Mouse (Mus musculus) kidney, adult 8-10 months (tissue): ENCODE measurements at regions not wholly inside any gene's neighbourhood (a gene's known extent, or its start where the extent isn't known, plus 50 kb on each side); places are given as distances from the start of the nearest gene placed in this dataset.
A peak's percentile ranks its signal among the peaks of the same experiment; 100 is the strongest.

Experiments used
- DNase-seq, 2 experiments: peaks; one replicate each; pipeline ENCODE4 v3.0.0; 2022

GRCm38 (mm10) chr4:26016071-26016470 is 216.0 kb upstream of the Fut9 start:
- peak in 1 of 2 experiments; percentile 7 for DNase-seq

GRCm38 (mm10) chr4:26000364-26000763 is 200.3 kb upstream of the Fut9 start:
- DNase-seq, result no peak

- DNase-seq, result peak in 1 of 2 experiments; percentile 61
Observed at GRCm38 (mm10) chr4:25998561-25998960, 198.5 kb upstream of the Fut9 start.

- DNase-seq, result no peak
Observed at GRCm38 (mm10) chr4:25955696-25956348, 155.8 kb upstream of the Fut9 start.

- DNase-seq, result peak; percentile 73 to 75
Observed at GRCm38 (mm10) chr4:25932546-25932945, 132.5 kb upstream of the Fut9 start.

- no peak for DNase-seq
Observed at GRCm38 (mm10) chr4:25895381-25895980, 95.4 kb upstream of the Fut9 start.

GRCm38 (mm10) chr4:25891888-25892661 is 92.0 kb upstream of the Fut9 start:
- no peak for DNase-seq
